Mouse (Mus musculus): ENCODE data around the gene BC028528.

GRCm38 (mm10) chr3:95938217-95938616, 46.4 kb upstream of the BC028528 start:
- no peak for TF ChIP-seq HCFC1 (IDR thresholded peaks at IDR 0.05; ENCODE audit: borderline replicate concordance, insufficient read depth, low read length)
- TF ChIP-seq ZNF384 (IDR thresholded peaks at IDR 0.05; ENCODE audit: low read depth, low read length) = no peak
- no peak for TF ChIP-seq ZC3H11A (IDR thresholded peaks at IDR 0.05; ENCODE audit: borderline replicate concordance, low read depth, low read length)
- no peak for TF ChIP-seq MAFK (IDR thresholded peaks at IDR 0.05; ENCODE audit: insufficient read depth, low read depth, low read length)
- TF ChIP-seq CHD2 (IDR thresholded peaks at IDR 0.05; ENCODE audit: low read depth, low read length) = no peak

Data from ES-E14 (cell line).